Mouse (Mus musculus) embryonic facial prominence, embryonic 11.5 days (tissue): ENCODE measurements at regions not wholly inside any gene's neighbourhood (a gene's known extent, or its start where the extent isn't known, plus 50 kb on each side); places are given as distances from the start of the nearest gene placed in this dataset. TPM values are rescaled to one million over a fixed set of nuclear protein-coding genes. Genes with fewer than 3 reads are reported as not detected.

Source experiments
- ATAC-seq: fragments of 200-750 bp; cut with Nextera tagmentation; replicated peaks from 2 replicates; pipeline ENCODE4 v1.8.0; 2017; ENCODE audit warnings: low read depth; ENCODE audit not compliant: insufficient number of reproducible peaks, low FRiP score, low TSS enrichment
- DNase-seq: peaks from one replicate; pipeline ENCODE4 v3.0.0-alpha.2; 2015; ENCODE audit warnings: low spot score
- H3K27ac ChIP-seq: fragments of 300-500 bp; sonication (generic); replicated peaks from 2 replicates; pipeline ENCODE4 v1.5.1; 2014; ENCODE audit warnings: mild to moderate bottlenecking, low read depth, low read length, control low read depth
- H3K27me3 ChIP-seq: fragments of 300-500 bp; sonication (generic); 2 replicates; pipeline ENCODE4 v1.6.1; 2014; ENCODE audit warnings: mild to moderate bottlenecking, low read length, moderate library complexity, mixed read lengths; ENCODE audit not compliant: control insufficient read depth, insufficient read depth
- H3K36me3 ChIP-seq: fragments of 300-500 bp; sonication (generic); replicated peaks from 2 replicates; pipeline ENCODE4 v1.6.1; 2014; ENCODE audit warnings: low read depth, mild to moderate bottlenecking, low read length, moderate library complexity, mixed read lengths; ENCODE audit not compliant: control insufficient read depth, insufficient read depth
- H3K4me1 ChIP-seq: fragments of 300-500 bp; sonication (generic); 2 replicates; pipeline ENCODE4 v1.6.1; 2014; ENCODE audit warnings: low read length, mixed read lengths; ENCODE audit not compliant: control insufficient read depth, insufficient read depth
- H3K4me2 ChIP-seq: fragments of 300-500 bp; sonication (generic); 2 replicates; pipeline ENCODE4 v1.6.1; 2014; ENCODE audit warnings: low read depth, mild to moderate bottlenecking, control low read depth, low read length, moderate library complexity
- H3K4me3 ChIP-seq: fragments of 300-500 bp; sonication (generic); 2 replicates; pipeline ENCODE4 v1.5.1; 2014; ENCODE audit warnings: low read depth, low read length, control low read depth
- H3K9ac ChIP-seq: fragments of 300-500 bp; sonication (generic); replicated peaks from 2 replicates; pipeline ENCODE4 v1.6.1; 2014; ENCODE audit warnings: mild to moderate bottlenecking, control low read depth, low read length
- H3K9me3 ChIP-seq: fragments of 300-500 bp; sonication (generic); replicated peaks from 2 replicates; pipeline ENCODE4 v1.6.1; 2016; ENCODE audit warnings: mild to moderate bottlenecking, low read length, inconsistent platforms, mixed read lengths; ENCODE audit not compliant: control insufficient read depth
- WGBS: fragments of 180-500 bp; shearing (Covaris S2); extraction: QIAGEN DNeasy Blood & Tissue Kit; methylation state at CpG from one replicate; pipeline ENCODE4 v1.1.7; 2014; 5-methylcytosine and 5-hydroxymethylcytosine counted together
- microRNA-seq: library from miRNA; unstranded; fragments of <30 nt; microRNA quantifications from one replicate; pipeline ENCODE4, GENCODE M21; 2016; ENCODE audit warnings: borderline number of aligned reads

- 69% methylated on average over 7 of the region's 7 CpGs for WGBS
- Histone ChIP-seq H3K27me3 (no peaks in the 10 kb centered on the region), H3K36me3 (no peaks in the 10 kb centered on the region), H3K4me1 (no peaks in the 10 kb centered on the region), H3K27ac (no peak overlapping the region), H3K9me3 (no peaks in the 10 kb centered on the region), H3K9ac (no peak overlapping the region), H3K4me2 (no peak overlapping the region), H3K4me3 (no peak overlapping the region)
- no peak for DNase-seq
- ATAC-seq: no peak
Measured at GRCm38 (mm10) chr5:64750976-64751656, 52.1 kb upstream of the Klf3 start.

GRCm38 (mm10) chr5:64753142-64753750 is 49.9 kb upstream of the Klf3 start:
- WGBS: 73% methylated on average over 7 of the region's 7 CpGs
- no peak for ATAC-seq

More at GRCm38 (mm10) chr5:64753142-64753750, 49.9 kb upstream of the Klf3 start:
- Histone ChIP-seq H3K36me3 (no peaks in the 10 kb centered on the region), H3K27me3 (no peaks in the 10 kb centered on the region), H3K9me3 (no peaks in the 10 kb centered on the region), H3K27ac (no peak overlapping the region), H3K4me3 (no peak overlapping the region), H3K4me2 (no peak overlapping the region), H3K4me1 (no peaks in the 10 kb centered on the region), H3K9ac (no peak overlapping the region)
- no peak for DNase-seq

Small RNA genes lying in the stretch of these regions (microRNA-seq; reads per million reads assigned to microRNA genes)
- gene Gm25306: not detected
